Mouse (Mus musculus): ENCODE results near the gene Nkd2. TPM values are rescaled to one million over a fixed set of nuclear protein-coding genes. Genes with fewer than 3 reads are reported as not detected.

The Nkd2 gene
- polyA plus RNA-seq, 1 experiment from 2014 or later = 20.6 TPM

GRCm38 (mm10) chr13:73827243-73827642 is 20.2 kb downstream of the Nkd2 start:
- no peak; the same call in 1 of the 2 replicates for ATAC-seq
- H3K27ac ChIP-seq (ENCODE audit: low read length) = no peak overlapping the region
- no peak overlapping the region for H3K4me2 ChIP-seq (ENCODE audit: low read length)
- no peaks in the 10 kb centered on the region for H3K4me1 ChIP-seq (ENCODE audit: control insufficient read depth, insufficient read depth, low read length)
- no peak overlapping the region for H3K4me3 ChIP-seq (ENCODE audit: low read depth, low read length)
- no peak overlapping the region for H3K9ac ChIP-seq (ENCODE audit: low read depth, low read length)
- H3K27me3 ChIP-seq (ENCODE audit: control insufficient read depth, insufficient read depth, low read depth, low read length) = no peaks in the 10 kb centered on the region
- H3K36me3 ChIP-seq (ENCODE audit: control insufficient read depth, insufficient read depth, low read length) = peaks cover 6% of the 10 kb centered on the region
- WGBS = 66% methylated on average over 8 of the region's 8 CpGs
- H3K9me3 ChIP-seq (replicated peaks; ENCODE audit: control insufficient read depth, low read length, poor library complexity, severe bottlenecking) = no peaks in the 10 kb centered on the region

- Histone ChIP-seq H3K36me3 (ENCODE audit: control insufficient read depth, insufficient read depth, low read length) (peaks cover 6% of the 10 kb centered on the region), H3K27me3 (ENCODE audit: control insufficient read depth, insufficient read depth, low read depth, low read length) (no peaks in the 10 kb centered on the region), H3K9ac (ENCODE audit: low read depth, low read length) (no peak overlapping the region), H3K9me3 (replicated peaks; ENCODE audit: control insufficient read depth, low read length, poor library complexity, severe bottlenecking) (no peaks in the 10 kb centered on the region), H3K27ac (ENCODE audit: low read length) (no peak overlapping the region), H3K4me2 (ENCODE audit: low read length) (no peak overlapping the region), H3K4me1 (ENCODE audit: control insufficient read depth, insufficient read depth, low read length) (no peaks in the 10 kb centered on the region), H3K4me3 (ENCODE audit: low read depth, low read length) (no peak overlapping the region)
- no peak for ATAC-seq
- 89% methylated on average over 6 of the region's 6 CpGs for WGBS
These were observed 23.7 kb downstream of the Nkd2 start for GRCm38 (mm10) chr13:73823711-73824110.

DNA sequence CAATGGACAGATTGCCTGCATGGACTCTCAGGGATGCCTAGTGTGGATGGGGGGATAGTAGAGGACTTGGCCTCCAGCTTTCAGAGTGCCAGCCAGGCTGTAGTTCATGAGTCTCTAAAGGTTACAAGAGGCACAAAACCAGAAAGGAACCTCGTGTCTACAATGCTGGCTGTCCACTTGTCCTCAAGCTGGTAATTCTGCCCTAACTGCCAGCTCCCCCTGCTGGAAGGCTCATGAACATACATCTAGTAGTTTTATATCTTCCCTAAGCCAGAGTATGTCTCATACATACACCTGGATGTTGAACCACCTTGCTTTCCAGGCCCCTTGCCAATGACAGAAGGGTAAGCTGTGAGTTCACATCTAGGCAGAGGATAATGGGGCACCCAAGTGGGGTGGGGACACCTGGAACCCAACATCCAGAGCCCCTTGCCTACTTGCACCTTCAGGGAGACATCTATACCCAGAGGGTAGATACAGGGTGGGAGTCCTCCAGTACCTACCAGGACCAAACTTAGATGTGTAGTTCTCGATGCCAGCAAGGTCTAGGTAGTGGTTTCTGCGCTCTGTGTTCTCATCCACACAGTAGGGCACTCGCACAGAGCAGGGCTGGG is 25.1 kb downstream of the Nkd2 start:
- H3K27me3 ChIP-seq (ENCODE audit: control insufficient read depth, insufficient read depth, low read depth, low read length) = no peaks in the 10 kb centered on the region
- 60% methylated on average over 4 of the region's 4 CpGs for WGBS
- peaks cover 6% of the 10 kb centered on the region for H3K36me3 ChIP-seq (ENCODE audit: control insufficient read depth, insufficient read depth, low read length)
- no peak overlapping the region for H3K4me3 ChIP-seq (ENCODE audit: low read depth, low read length)
- H3K4me2 ChIP-seq (ENCODE audit: low read length) = no peak overlapping the region
- H3K9me3 ChIP-seq (replicated peaks; ENCODE audit: control insufficient read depth, low read length, poor library complexity, severe bottlenecking) = no peaks in the 10 kb centered on the region
- no peak overlapping the region for H3K27ac ChIP-seq (ENCODE audit: low read length)
- no peak for ATAC-seq
- H3K4me1 ChIP-seq (ENCODE audit: control insufficient read depth, insufficient read depth, low read length) = no peaks in the 10 kb centered on the region
- H3K9ac ChIP-seq (ENCODE audit: low read depth, low read length) = no peak overlapping the region

GRCm38 (mm10) chr13:73821251-73821650 is 26.2 kb downstream of the Nkd2 start:
- H3K4me2 ChIP-seq (ENCODE audit: low read length) = no peak overlapping the region
- no peak overlapping the region for H3K9ac ChIP-seq (ENCODE audit: low read depth, low read length)
- 93% methylated on average over 7 of the region's 7 CpGs for WGBS
- ATAC-seq = no peak
- H3K4me1 ChIP-seq (ENCODE audit: control insufficient read depth, insufficient read depth, low read length) = no peaks in the 10 kb centered on the region
- peaks cover 2% of the 10 kb centered on the region for H3K36me3 ChIP-seq (ENCODE audit: control insufficient read depth, insufficient read depth, low read length)
- H3K9me3 ChIP-seq (replicated peaks; ENCODE audit: control insufficient read depth, low read length, poor library complexity, severe bottlenecking) = no peaks in the 10 kb centered on the region
- H3K27ac ChIP-seq (ENCODE audit: low read length) = no peak overlapping the region
- H3K4me3 ChIP-seq (ENCODE audit: low read depth, low read length) = no peak overlapping the region
- no peaks in the 10 kb centered on the region for H3K27me3 ChIP-seq (ENCODE audit: control insufficient read depth, insufficient read depth, low read depth, low read length)

DNA sequence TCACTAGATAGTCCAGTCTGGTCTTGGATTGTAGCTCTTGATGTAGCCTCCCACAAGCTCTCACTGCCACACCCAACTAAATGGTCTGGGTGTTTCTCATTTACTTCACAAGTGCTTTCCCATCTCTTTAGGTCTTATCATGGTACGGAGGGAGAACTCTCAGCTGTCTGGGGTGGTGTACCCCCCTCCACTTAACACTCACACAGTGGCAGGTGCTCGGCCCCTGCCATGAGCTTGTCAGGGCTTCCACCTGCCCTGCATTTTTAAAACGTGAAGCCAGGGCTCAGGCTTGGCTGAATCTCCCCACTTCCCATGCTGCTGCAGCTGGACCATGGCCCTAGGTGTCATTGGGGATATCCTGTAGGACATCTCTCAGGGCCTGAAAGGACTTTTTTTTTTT is 28.5 kb downstream of the Nkd2 start:
- Histone ChIP-seq H3K4me3 (ENCODE audit: low read depth, low read length) (no peak overlapping the region), H3K4me1 (ENCODE audit: control insufficient read depth, insufficient read depth, low read length) (no peaks in the 10 kb centered on the region), H3K9me3 (replicated peaks; ENCODE audit: control insufficient read depth, low read length, poor library complexity, severe bottlenecking) (no peaks in the 10 kb centered on the region), H3K27ac (ENCODE audit: low read length) (no peak overlapping the region), H3K27me3 (ENCODE audit: control insufficient read depth, insufficient read depth, low read depth, low read length) (no peaks in the 10 kb centered on the region), H3K9ac (ENCODE audit: low read depth, low read length) (no peak overlapping the region), H3K4me2 (ENCODE audit: low read length) (no peak overlapping the region), H3K36me3 (ENCODE audit: control insufficient read depth, insufficient read depth, low read length) (no peaks in the 10 kb centered on the region)
- ATAC-seq = no peak
- WGBS = 80% methylated on average over 3 of the region's 3 CpGs

GRCm38 (mm10) chr13:73816338-73816737 is 31.1 kb downstream of the Nkd2 start:
- no peaks in the 10 kb centered on the region for H3K36me3 ChIP-seq (ENCODE audit: control insufficient read depth, insufficient read depth, low read length)
- no peak overlapping the region for H3K27ac ChIP-seq (ENCODE audit: low read length)
- no peaks in the 10 kb centered on the region for H3K27me3 ChIP-seq (ENCODE audit: control insufficient read depth, insufficient read depth, low read depth, low read length)
- no peaks in the 10 kb centered on the region for H3K4me1 ChIP-seq (ENCODE audit: control insufficient read depth, insufficient read depth, low read length)
- WGBS = 77% methylated on average over 6 of the region's 6 CpGs
- no peak overlapping the region for H3K9ac ChIP-seq (ENCODE audit: low read depth, low read length)
- no peak overlapping the region for H3K4me2 ChIP-seq (ENCODE audit: low read length)
- ATAC-seq = no peak
- no peaks in the 10 kb centered on the region for H3K9me3 ChIP-seq (replicated peaks; ENCODE audit: control insufficient read depth, low read length, poor library complexity, severe bottlenecking)
- no peak overlapping the region for H3K4me3 ChIP-seq (ENCODE audit: low read depth, low read length)

DNA sequence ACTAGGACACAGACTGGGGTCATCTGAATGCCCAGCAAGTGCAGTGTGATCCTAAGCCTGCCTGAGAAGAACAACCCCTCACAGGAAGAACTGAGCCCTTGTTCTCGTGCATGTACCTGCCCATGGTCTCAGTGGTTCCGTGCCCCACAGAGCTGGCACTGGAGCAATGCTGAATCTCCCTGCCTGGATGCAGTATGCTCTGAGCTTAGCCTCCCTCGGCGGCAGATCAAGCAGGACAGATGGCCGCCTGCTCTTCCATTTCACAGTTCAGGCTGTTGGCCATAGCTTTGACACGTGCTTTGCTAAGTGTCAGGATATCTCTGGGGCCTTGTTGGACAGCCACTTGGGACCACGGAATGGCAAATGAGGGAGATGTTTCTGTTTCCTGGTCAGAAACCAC is 33.2 kb downstream of the Nkd2 start:
- 90% methylated on average over 7 of the region's 7 CpGs for WGBS
- Histone ChIP-seq H3K9ac (ENCODE audit: low read depth, low read length) (no peak overlapping the region), H3K9me3 (replicated peaks; ENCODE audit: control insufficient read depth, low read length, poor library complexity, severe bottlenecking) (no peaks in the 10 kb centered on the region), H3K4me3 (ENCODE audit: low read depth, low read length) (no peak overlapping the region), H3K27me3 (ENCODE audit: control insufficient read depth, insufficient read depth, low read depth, low read length) (no peaks in the 10 kb centered on the region), H3K27ac (ENCODE audit: low read length) (no peak overlapping the region), H3K4me2 (ENCODE audit: low read length) (no peak overlapping the region), H3K4me1 (ENCODE audit: control insufficient read depth, insufficient read depth, low read length) (no peaks in the 10 kb centered on the region), H3K36me3 (ENCODE audit: control insufficient read depth, insufficient read depth, low read length) (no peaks in the 10 kb centered on the region)
- no peak for ATAC-seq

DNA sequence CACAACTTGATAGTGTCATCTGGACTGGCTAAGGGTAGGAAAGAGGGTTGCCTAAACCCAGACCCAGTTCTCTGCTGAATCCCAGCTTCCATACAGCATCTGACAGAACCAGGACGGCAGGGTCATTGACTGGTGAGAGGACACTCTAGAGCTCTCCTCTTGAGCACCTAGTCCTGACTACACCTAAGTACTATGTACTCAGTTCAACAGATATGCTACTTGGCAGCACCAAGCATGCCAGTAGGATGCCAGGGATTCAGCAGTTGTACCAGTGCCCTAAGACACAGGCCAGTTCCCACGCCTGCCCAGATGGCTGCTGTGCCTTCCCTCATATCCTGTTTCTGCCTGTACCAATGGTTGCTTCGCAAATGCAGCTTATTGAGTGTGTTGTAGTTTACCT is 34.5 kb downstream of the Nkd2 start:
- Histone ChIP-seq H3K9ac (ENCODE audit: low read depth, low read length) (no peak overlapping the region), H3K27ac (ENCODE audit: low read length) (no peak overlapping the region), H3K27me3 (ENCODE audit: control insufficient read depth, insufficient read depth, low read depth, low read length) (no peaks in the 10 kb centered on the region), H3K4me2 (ENCODE audit: low read length) (no peak overlapping the region), H3K4me3 (ENCODE audit: low read depth, low read length) (no peak overlapping the region), H3K36me3 (ENCODE audit: control insufficient read depth, insufficient read depth, low read length) (no peaks in the 10 kb centered on the region), H3K4me1 (ENCODE audit: control insufficient read depth, insufficient read depth, low read length) (no peaks in the 10 kb centered on the region), H3K9me3 (replicated peaks; ENCODE audit: control insufficient read depth, low read length, poor library complexity, severe bottlenecking) (no peaks in the 10 kb centered on the region)
- no peak for ATAC-seq
- WGBS = 95% methylated on average over 3 of the region's 3 CpGs

DNA sequence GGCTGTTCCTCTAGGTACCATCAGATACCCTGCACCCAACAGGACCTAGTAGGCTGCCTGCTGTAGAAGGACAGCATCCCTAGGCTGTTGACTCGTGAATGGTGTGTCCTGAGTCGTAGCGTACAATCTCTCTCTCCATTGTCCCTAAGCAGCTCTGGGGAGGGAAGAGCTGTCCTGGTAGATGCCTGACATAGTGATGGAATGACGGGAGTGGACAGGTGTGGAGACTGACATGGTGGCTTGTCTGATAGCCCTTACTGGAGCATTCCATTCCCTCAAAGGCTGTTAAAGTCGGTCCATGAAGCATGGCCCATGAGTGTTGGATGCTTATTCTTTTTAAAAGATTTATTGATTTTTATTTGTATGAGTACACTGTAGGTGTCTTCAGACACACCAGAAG is 42.5 kb downstream of the Nkd2 start:
- no peak for ATAC-seq
- 96% methylated on average over 5 of the region's 5 CpGs for WGBS
- Histone ChIP-seq H3K27me3 (ENCODE audit: control insufficient read depth, insufficient read depth, low read depth, low read length) (no peaks in the 10 kb centered on the region), H3K4me2 (ENCODE audit: low read length) (no peak overlapping the region), H3K4me1 (ENCODE audit: control insufficient read depth, insufficient read depth, low read length) (no peaks in the 10 kb centered on the region), H3K9ac (ENCODE audit: low read depth, low read length) (no peak overlapping the region), H3K9me3 (replicated peaks; ENCODE audit: control insufficient read depth, low read length, poor library complexity, severe bottlenecking) (no peaks in the 10 kb centered on the region), H3K36me3 (ENCODE audit: control insufficient read depth, insufficient read depth, low read length) (no peaks in the 10 kb centered on the region), H3K27ac (ENCODE audit: low read length) (no peak overlapping the region), H3K4me3 (ENCODE audit: low read depth, low read length) (no peak overlapping the region)

Data from midbrain, embryonic 16.5 days (tissue).